Mouse (Mus musculus) neural tube, embryonic 12.5 days (tissue): ENCODE results near the gene Optn. TPM values are rescaled to one million over a fixed set of nuclear protein-coding genes. Genes with fewer than 3 reads are reported as not detected.

Source experiments
- ATAC-seq: fragments of 200-750 bp; cut with Nextera tagmentation; 2 replicates; pipeline ENCODE4 v1.8.0; 2017; ENCODE audit warnings: low read depth, mild to moderate bottlenecking, moderate TSS enrichment, moderate library complexity; ENCODE audit not compliant: low FRiP score
- H3K27ac ChIP-seq: fragments of 300-500 bp; sonication (generic); 2 replicates; pipeline ENCODE4 v1.5.1; 2016
- H3K27me3 ChIP-seq: fragments of 300-500 bp; sonication (generic); replicated peaks from 2 replicates; pipeline ENCODE4 v1.6.1; 2016; ENCODE audit warnings: mild to moderate bottlenecking
- H3K36me3 ChIP-seq: fragments of 300-500 bp; sonication (generic); 2 replicates; pipeline ENCODE4 v1.6.1; 2016; ENCODE audit warnings: mild to moderate bottlenecking
- H3K4me1 ChIP-seq: fragments of 300-500 bp; sonication (generic); 2 replicates; pipeline ENCODE4 v1.6.1; 2016
- H3K4me2 ChIP-seq: fragments of 300-500 bp; sonication (generic); replicated peaks from 2 replicates; pipeline ENCODE4 v1.6.1; 2016; ENCODE audit warnings: mild to moderate bottlenecking
- H3K4me3 ChIP-seq: fragments of 300-500 bp; sonication (generic); 2 replicates; pipeline ENCODE4 v1.5.1; 2016
- H3K9ac ChIP-seq: fragments of 300-500 bp; sonication (generic); 2 replicates; pipeline ENCODE4 v1.6.1; 2016; ENCODE audit warnings: mild to moderate bottlenecking
- H3K9me3 ChIP-seq: fragments of 300-500 bp; sonication (generic); 2 replicates; pipeline ENCODE4 v1.6.1; 2016; ENCODE audit warnings: mild to moderate bottlenecking
- WGBS: fragments of 180-500 bp; shearing (Covaris S2); methylation state at CpG from one replicate; pipeline ENCODE4 v1.1.7; 2016; 5-methylcytosine and 5-hydroxymethylcytosine counted together
- polyA plus RNA-seq: library from polyadenylated mRNA; unstranded; fragments of >200 nt; fragmentation: Nextera tagmentation; extraction: Ambion mirVana; gene quantifications from 2 replicates; pipeline ENCODE4 v1.2.1, GENCODE M21; 2016

The Optn gene
- polyA plus RNA-seq, 1 experiment from 2014 or later, result 6.1 TPM

DNA sequence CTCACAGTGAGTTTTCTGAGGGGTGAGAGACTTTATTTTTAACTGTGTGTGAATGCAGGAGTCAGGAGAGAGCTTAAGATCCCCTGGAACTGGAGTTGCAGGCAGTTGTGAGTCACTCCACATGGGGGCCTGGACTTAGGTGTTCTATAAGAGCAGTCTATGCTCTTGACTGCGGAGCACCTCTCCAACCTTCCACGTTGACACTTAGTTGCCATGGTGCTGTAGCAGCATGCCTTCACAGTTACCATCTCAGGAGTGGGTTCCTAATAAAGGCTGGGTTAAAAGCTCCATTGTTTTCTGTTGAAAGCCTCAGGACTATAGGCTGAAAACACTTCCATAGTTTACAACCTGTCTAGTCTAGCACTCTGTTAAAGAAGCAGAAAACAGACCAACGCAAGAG lies 26.5 kb downstream of the Optn start:
- Histone ChIP-seq H3K4me2 (no peak overlapping the region), H3K27ac (no peak overlapping the region), H3K4me3 (no peak overlapping the region), H3K9ac (no peak overlapping the region), H3K27me3 (no peaks in the 10 kb centered on the region), H3K36me3 (no peaks in the 10 kb centered on the region), H3K4me1 (peaks cover 11% of the 10 kb centered on the region; the same call in 1 of the 2 replicates), H3K9me3 (no peaks in the 10 kb centered on the region)
- ATAC-seq, result no peak; the same call in 1 of the 2 replicates
- 22% methylated on average over 3 of the region's 3 CpGs for WGBS

DNA sequence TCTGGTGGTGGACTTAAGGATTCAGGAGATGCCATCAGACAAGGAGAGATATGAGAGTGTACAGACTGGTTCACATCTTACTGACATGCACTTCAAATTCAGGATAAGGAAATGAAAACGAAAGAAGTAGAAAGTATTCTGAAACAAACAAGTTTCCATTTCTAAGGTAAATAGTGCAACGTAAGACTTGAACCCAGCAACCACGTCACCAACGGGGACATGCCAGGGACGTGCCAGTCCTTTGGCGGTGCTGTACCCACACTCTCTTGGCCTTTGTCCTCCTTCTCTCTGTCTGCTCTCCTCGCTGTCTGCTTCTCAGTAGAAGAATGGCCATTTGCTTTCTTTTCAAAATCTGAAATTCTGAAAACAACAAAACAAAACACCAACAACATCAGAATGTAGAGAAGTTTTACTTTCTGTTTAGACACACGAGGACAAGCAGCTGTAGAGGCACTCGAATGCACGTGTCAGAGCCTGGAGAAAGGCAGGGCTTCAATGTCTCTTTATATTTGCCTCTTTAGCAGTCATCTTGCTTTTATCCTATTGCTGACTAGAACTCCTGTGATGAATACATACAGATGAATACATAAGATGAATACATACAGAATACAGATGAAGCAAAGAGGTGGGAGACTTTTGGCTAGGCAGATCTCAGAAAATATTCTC lies 27.3 kb downstream of the Optn start:
- no peaks in the 10 kb centered on the region for H3K27me3 ChIP-seq
- ATAC-seq, result no peak

DNA sequence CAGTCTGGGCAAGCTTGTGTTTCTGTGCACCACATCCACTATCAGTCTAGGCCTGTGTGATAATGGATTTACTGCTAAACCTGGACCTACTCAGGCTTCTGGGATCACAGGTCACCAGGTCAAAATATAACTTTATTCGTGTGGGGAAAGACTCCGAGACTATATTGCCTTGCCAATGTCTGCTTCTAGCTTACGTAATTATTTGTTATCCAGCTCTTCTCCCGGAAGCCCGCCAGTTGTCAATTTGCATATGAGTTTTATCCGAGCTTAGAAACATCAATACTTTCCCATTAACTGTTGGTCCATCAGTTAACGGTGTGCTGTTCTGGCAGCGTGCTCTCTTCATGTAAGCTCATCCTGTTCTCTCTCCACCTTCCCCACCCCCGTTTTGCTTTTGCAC lies 28.6 kb downstream of the Optn start:
- no peak for ATAC-seq
- H3K4me2 ChIP-seq, result no peak overlapping the region
- H3K27ac ChIP-seq, result no peak overlapping the region
- peaks cover 11% of the 10 kb centered on the region; the same call in 1 of the 2 replicates for H3K4me1 ChIP-seq
- no peak overlapping the region for H3K9ac ChIP-seq
- H3K27me3 ChIP-seq, result no peaks in the 10 kb centered on the region
- no peaks in the 10 kb centered on the region for H3K9me3 ChIP-seq
- H3K4me3 ChIP-seq, result no peak overlapping the region
- 88% methylated on average over 9 of the region's 9 CpGs for WGBS
- H3K36me3 ChIP-seq, result no peaks in the 10 kb centered on the region

More for the DNA sequence above, 27.3 kb downstream of the Optn start:
- no peaks in the 10 kb centered on the region for H3K9me3 ChIP-seq
- no peak overlapping the region for H3K27ac ChIP-seq
- 85% methylated on average over 10 of the region's 10 CpGs for WGBS
- no peak overlapping the region for H3K9ac ChIP-seq
- H3K4me1 ChIP-seq, result peaks cover 11% of the 10 kb centered on the region; the same call in 1 of the 2 replicates
- no peak overlapping the region for H3K4me3 ChIP-seq
- no peaks in the 10 kb centered on the region for H3K36me3 ChIP-seq
- no peak overlapping the region for H3K4me2 ChIP-seq

DNA sequence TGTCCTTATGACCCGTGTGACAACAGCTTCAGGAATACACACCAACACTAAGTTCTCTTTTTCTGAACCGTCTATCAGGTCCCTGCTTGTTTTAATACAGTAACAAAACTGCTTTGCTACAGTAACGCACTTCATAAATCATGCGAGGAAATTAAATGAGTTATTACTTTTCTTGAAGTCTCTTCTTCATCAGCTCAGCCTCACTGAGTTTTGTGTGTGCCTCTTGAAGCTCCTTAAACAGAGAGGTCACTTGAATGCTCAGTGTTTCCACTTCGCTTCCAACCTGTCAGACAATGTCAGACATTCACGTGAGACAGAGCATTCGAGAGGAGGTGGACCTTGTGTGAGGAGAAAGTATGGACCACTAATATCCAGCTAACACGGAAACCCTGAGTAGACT lies 29.1 kb downstream of the Optn start:
- H3K36me3 ChIP-seq, result no peaks in the 10 kb centered on the region
- WGBS, result 90% methylated on average over 8 of the region's 8 CpGs
- H3K27me3 ChIP-seq, result no peaks in the 10 kb centered on the region
- peaks cover 11% of the 10 kb centered on the region; the same call in 1 of the 2 replicates for H3K4me1 ChIP-seq
- H3K4me2 ChIP-seq, result no peak overlapping the region
- H3K4me3 ChIP-seq, result no peak overlapping the region
- H3K27ac ChIP-seq, result no peak overlapping the region
- H3K9me3 ChIP-seq, result no peaks in the 10 kb centered on the region
- no peak for ATAC-seq
- H3K9ac ChIP-seq, result no peak overlapping the region

DNA sequence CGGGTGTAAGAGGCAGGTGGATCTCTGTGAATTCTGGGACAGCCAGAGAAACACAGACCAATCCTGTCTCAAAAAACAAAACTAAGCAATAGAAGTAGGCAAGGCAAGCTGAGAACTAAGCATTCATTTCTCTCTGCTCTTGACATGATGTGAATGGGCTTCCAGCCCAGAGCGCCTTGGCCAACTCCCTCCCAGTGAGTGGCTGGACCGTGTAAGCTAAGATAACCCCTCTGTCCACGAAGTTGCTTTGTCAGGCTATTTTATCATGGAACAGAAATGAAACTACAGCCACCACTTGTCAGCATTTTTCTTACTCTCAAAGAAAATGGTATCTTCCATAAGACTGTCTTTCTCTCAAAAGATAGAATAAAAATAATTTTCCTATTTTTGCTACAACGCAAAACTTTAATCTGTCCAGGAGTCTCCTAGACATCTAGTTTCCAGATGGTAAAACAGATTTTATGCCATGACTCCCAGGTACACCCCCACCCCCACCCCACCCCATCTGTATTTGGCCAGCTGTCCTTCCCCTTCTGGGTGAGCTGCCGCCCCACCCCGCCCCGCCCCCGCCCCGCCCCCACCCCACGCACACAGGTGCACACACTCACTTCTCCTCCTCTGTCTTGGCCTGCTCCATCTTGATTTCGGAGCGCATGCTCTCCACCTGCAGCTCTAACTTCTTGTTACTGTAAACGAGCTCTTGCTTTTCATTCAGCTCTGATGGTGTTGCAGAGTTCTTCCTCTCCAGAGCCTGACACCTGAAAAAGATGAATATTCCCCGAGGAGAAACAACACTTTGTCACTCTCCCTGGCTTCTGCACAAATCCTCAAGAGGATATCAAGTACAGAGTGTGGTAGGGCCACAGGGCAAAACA lies 30.1 kb downstream of the Optn start:
- no peak for ATAC-seq
- no peak overlapping the region for H3K9ac ChIP-seq
- no peak overlapping the region for H3K4me2 ChIP-seq
- H3K9me3 ChIP-seq, result no peaks in the 10 kb centered on the region
- peaks cover 11% of the 10 kb centered on the region; the same call in 1 of the 2 replicates for H3K4me1 ChIP-seq
- H3K36me3 ChIP-seq, result no peaks in the 10 kb centered on the region
- no peak overlapping the region for H3K27ac ChIP-seq
- H3K27me3 ChIP-seq, result no peaks in the 10 kb centered on the region
- H3K4me3 ChIP-seq, result no peak overlapping the region
- 67% methylated on average over 14 of the region's 15 CpGs for WGBS

DNA sequence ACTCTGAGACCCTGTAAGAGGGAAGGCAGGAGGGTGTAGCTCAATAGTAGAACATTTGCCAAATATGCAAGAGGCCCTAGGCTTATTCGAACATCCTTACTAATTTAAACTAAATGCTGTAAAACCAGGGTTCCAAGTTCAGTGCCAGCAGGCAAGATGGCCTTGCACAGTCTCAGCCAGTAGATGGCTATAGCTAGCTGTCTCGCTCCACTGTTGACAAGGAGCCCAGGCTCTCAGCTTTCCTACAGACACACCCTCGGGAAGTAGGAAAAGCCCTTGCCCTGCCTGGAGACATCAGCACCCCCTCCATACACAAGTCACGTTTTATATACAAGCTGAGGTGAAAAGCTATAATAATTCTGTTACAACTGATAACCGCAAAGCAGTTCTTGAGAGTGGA lies 31.2 kb downstream of the Optn start:
- no peaks in the 10 kb centered on the region for H3K27me3 ChIP-seq
- H3K4me2 ChIP-seq, result no peak overlapping the region
- H3K9me3 ChIP-seq, result no peaks in the 10 kb centered on the region
- no peak overlapping the region for H3K9ac ChIP-seq
- WGBS, result 78% methylated on average over 5 of the region's 5 CpGs
- no peak overlapping the region for H3K27ac ChIP-seq
- ATAC-seq, result no peak
- H3K4me1 ChIP-seq, result peaks cover 3% of the 10 kb centered on the region; the same call in 1 of the 2 replicates
- H3K4me3 ChIP-seq, result no peak overlapping the region
- H3K36me3 ChIP-seq, result no peaks in the 10 kb centered on the region

DNA sequence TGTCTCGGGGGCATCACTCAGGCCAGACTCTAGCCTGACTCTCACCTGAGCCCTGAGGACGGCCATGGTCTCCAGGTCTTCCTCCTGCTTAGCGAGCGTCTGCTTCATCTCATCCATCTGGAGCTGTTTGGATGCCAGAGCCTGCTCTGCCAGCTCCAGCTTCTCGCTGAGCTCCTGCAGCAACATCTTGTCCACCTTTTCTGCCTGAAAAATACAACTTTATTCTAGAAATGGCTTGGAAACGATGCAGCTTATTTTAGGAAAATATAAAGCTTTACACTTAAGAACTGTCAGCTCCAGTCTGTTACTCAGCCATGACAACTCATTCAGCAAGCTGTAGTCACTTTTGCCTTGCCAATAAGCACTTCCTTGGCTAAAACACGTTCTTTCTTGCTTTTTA lies 32.6 kb downstream of the Optn start:
- no peak overlapping the region for H3K27ac ChIP-seq
- H3K27me3 ChIP-seq, result no peaks in the 10 kb centered on the region
- WGBS, result 84% methylated on average over 7 of the region's 7 CpGs
- H3K4me3 ChIP-seq, result no peak overlapping the region
- H3K36me3 ChIP-seq, result no peaks in the 10 kb centered on the region
- no peaks in the 10 kb centered on the region for H3K9me3 ChIP-seq
- no peaks in the 10 kb centered on the region for H3K4me1 ChIP-seq
- no peak for ATAC-seq
- H3K4me2 ChIP-seq, result no peak overlapping the region
- H3K9ac ChIP-seq, result no peak overlapping the region

DNA sequence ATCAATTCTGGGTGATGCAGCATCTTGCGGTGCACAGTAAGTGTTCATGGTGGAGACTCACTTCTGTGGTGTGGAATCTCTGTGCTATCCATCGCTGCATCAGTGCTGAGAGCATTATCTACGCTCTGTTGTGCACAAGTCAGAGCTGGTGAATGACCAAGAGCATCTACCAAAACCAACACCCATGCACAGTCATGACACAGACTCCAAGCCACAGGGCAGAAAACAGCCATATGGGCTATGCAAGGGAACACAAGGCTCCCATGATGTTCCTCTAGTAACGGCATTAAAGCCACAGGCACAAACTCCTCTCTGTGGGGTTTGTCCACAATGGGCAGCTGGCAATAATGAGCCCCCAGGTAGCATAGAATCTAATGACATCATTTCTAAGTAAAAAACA lies 34.0 kb downstream of the Optn start:
- no peak overlapping the region for H3K4me2 ChIP-seq
- H3K9ac ChIP-seq, result no peak overlapping the region
- H3K9me3 ChIP-seq, result no peaks in the 10 kb centered on the region
- H3K27me3 ChIP-seq, result no peaks in the 10 kb centered on the region
- WGBS, result 88% methylated on average over 4 of the region's 4 CpGs
- no peaks in the 10 kb centered on the region for H3K36me3 ChIP-seq
- H3K27ac ChIP-seq, result no peak overlapping the region
- H3K4me1 ChIP-seq, result no peaks in the 10 kb centered on the region
- H3K4me3 ChIP-seq, result no peak overlapping the region
- no peak for ATAC-seq

DNA sequence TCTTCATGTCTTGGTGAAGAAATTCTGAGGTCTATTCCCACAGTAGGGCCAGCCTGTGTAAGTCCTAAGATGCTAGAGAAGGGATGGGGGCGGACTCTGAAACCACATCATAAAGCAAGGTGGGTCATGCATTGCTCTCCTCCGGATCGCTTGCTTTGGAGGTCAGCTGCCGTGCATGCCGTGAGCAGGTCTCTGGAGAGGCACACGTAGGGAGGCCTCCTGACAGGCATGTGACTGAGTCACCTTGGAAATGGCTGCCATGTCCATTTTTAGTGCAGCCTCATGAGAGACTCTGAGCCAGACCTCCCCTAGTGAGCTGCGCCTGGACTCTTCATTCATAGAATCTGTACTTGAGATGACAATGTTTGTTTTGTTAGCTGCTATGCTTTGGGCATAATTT lies 35.8 kb downstream of the Optn start:
- no peak overlapping the region for H3K27ac ChIP-seq
- H3K9ac ChIP-seq, result no peak overlapping the region
- no peaks in the 10 kb centered on the region for H3K27me3 ChIP-seq
- WGBS, result 83% methylated on average over 7 of the region's 7 CpGs
- H3K9me3 ChIP-seq, result no peaks in the 10 kb centered on the region
- no peak overlapping the region for H3K4me2 ChIP-seq
- ATAC-seq, result no peak
- no peaks in the 10 kb centered on the region for H3K36me3 ChIP-seq
- H3K4me3 ChIP-seq, result no peak overlapping the region
- H3K4me1 ChIP-seq, result no peaks in the 10 kb centered on the region

DNA sequence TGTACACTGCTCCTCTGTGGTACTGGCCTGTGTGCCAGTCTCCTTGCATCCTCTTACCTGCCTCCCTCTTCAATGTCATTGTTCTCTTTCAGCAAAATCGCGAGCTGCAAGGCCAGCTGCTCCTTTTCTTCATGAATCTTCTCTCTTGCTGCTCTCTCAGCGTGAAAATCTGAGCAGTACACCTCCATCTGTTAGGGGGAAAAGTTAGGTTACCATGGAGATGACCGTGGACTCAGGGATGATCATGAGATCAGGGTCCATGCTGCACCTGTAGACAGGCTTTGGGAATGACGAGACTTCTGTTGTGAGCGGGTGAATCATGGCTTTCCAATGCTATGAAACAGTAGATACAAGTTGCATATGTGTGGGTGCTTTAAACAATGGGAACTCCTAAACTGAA lies 36.8 kb downstream of the Optn start:
- Histone ChIP-seq H3K9ac (no peak overlapping the region), H3K36me3 (no peaks in the 10 kb centered on the region), H3K9me3 (no peaks in the 10 kb centered on the region), H3K4me2 (no peak overlapping the region), H3K27ac (no peak overlapping the region), H3K27me3 (no peaks in the 10 kb centered on the region), H3K4me3 (no peak overlapping the region), H3K4me1 (no peaks in the 10 kb centered on the region)
- ATAC-seq, result no peak
- WGBS, result 58% methylated on average over 6 of the region's 6 CpGs

DNA sequence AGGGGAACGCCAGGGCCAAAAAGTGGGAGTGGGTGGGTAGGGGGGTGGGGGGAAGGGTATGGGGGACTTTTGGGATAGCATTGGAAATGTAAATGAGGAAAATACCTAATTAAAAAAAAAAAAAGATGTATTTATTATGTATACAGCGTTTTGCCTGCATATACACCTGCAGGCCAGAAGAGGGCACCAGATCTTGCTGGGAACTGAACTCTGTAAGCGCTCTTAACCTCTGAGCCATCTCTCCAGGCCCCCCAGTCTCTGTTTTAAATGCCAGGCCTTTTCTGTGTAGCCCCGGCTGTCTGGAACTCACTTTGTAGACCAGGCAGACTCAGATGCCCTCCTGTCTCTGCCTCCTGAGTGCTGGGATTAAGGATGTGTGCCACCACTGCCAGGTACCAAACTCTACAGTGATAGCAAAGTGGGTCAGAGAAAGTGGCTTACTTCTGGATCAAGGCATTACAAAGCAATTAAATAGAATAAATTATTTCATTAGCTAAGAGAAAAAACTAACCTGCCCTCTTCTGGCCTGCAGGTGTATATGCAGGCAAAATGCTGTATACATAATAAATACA lies 38.6 kb downstream of the Optn start:
- Histone ChIP-seq H3K27ac (no peak overlapping the region), H3K4me1 (no peaks in the 10 kb centered on the region), H3K9ac (no peak overlapping the region), H3K27me3 (no peaks in the 10 kb centered on the region), H3K4me2 (no peak overlapping the region), H3K9me3 (no peaks in the 10 kb centered on the region), H3K4me3 (no peak overlapping the region), H3K36me3 (no peaks in the 10 kb centered on the region)
- ATAC-seq, result no peak
- 49% methylated on average over 4 of the region's 4 CpGs for WGBS

DNA sequence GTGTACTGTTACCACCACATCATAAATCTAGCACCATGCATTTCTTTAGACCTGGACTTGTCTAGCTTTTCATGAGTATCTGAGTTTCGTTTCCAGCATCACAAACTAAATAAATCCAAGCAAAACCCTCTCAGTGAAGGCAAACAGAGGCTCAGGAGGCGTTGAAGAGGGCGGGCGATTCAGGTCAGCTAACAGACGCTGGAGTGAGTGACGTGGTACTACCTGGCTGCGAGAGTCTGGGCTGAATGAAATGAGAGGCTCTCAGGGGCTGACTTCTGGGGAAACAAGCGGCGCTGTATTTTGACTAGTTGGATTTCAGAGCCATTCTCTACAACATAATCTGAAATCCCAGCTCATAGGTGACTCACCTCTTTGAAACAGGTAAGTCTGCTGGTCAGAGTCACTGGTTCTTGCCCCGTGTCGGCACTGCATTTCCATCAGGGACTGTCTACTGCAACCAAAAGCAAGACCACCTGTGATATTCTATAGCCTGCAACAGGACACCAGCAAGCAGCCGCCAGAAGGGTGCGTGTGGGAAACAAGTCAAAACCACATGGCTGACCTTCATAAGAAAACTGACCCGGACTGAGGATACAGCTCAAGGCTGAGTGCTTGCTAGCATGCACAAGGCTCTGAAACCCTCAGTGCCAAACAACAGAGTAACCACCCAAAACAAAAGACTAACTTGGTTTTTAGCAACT lies 40.0 kb downstream of the Optn start:
- no peak for ATAC-seq
- no peaks in the 10 kb centered on the region for H3K9me3 ChIP-seq
- H3K27me3 ChIP-seq, result no peaks in the 10 kb centered on the region
- H3K36me3 ChIP-seq, result no peaks in the 10 kb centered on the region
- no peak overlapping the region for H3K27ac ChIP-seq
- H3K4me3 ChIP-seq, result no peak overlapping the region
- no peak overlapping the region for H3K9ac ChIP-seq
- no peak overlapping the region for H3K4me2 ChIP-seq
- WGBS, result 85% methylated on average over 14 of the region's 14 CpGs
- no peaks in the 10 kb centered on the region for H3K4me1 ChIP-seq
